Mouse (Mus musculus): ENCODE results near the gene Arap2.

Gene Arap2

GRCm38 (mm10) chr5:62765784-62766701, at the start of gene Arap2:
Arap2 (minus strand) TSS chr5:62766159.
- peak; percentile 13 for DNase-seq

- no peak for DNase-seq
These were observed 49.8 kb upstream of the Arap2 start for GRCm38 (mm10) chr5:62815741-62816140.

- DNase-seq: no peak
These were observed 48.1 kb upstream of the Arap2 start for GRCm38 (mm10) chr5:62814072-62814414.

GRCm38 (mm10) chr5:62813402-62814071, 47.6 kb upstream of the Arap2 start, which contains the start of gene Dthd1:
Dthd1 (plus strand) TSS chr5:62813823.
- DNase-seq: no peak

- DNase-seq: no peak
These were observed 26.8 kb upstream of the Arap2 start for GRCm38 (mm10) chr5:62792776-62793175.

- no peak for DNase-seq
These were observed 25.1 kb upstream of the Arap2 start for GRCm38 (mm10) chr5:62790921-62791564.

GRCm38 (mm10) chr5:62786809-62787208, 20.9 kb upstream of the Arap2 start:
- DNase-seq: no peak

- no peak for DNase-seq
These were observed 12.7 kb upstream of the Arap2 start for GRCm38 (mm10) chr5:62778682-62779081.

GRCm38 (mm10) chr5:62777804-62778203, 11.8 kb upstream of the Arap2 start:
- DNase-seq: no peak

GRCm38 (mm10) chr5:62771775-62772599, 6.0 kb upstream of the Arap2 start:
- DNase-seq: no peak

GRCm38 (mm10) chr5:62765459-62765783, 538 bp downstream of the Arap2 start:
- DNase-seq: no peak

- no peak for DNase-seq
These were observed 1.8 kb downstream of the Arap2 start for GRCm38 (mm10) chr5:62764161-62764560.

- no peak for DNase-seq
These were observed 2.9 kb downstream of the Arap2 start for GRCm38 (mm10) chr5:62763046-62763445.

- no peak for DNase-seq
These were observed 3.5 kb downstream of the Arap2 start for GRCm38 (mm10) chr5:62762298-62762960.

GRCm38 (mm10) chr5:62760791-62761504, 5.0 kb downstream of the Arap2 start:
- no peak for DNase-seq

GRCm38 (mm10) chr5:62755808-62756527, 10.0 kb downstream of the Arap2 start:
- DNase-seq: no peak

- DNase-seq: no peak
These were observed 13.0 kb downstream of the Arap2 start for GRCm38 (mm10) chr5:62752934-62753333.

- DNase-seq: no peak
These were observed 14.3 kb downstream of the Arap2 start for GRCm38 (mm10) chr5:62751692-62752091.

GRCm38 (mm10) chr5:62748168-62748567, 17.8 kb downstream of the Arap2 start:
- no peak for DNase-seq

- no peak for DNase-seq
These were observed 22.6 kb downstream of the Arap2 start for GRCm38 (mm10) chr5:62743220-62743922.
